Mouse (Mus musculus): ENCODE data around the gene Uspl1.
"Not testable (repeated sequence)": the region's sequence is repeated elsewhere in the genome, so short reads cannot be mapped to it uniquely, and the experiment has no call there.

- not testable (repeated sequence) for TF ChIP-seq CTCF, EP300 (IDR thresholded peaks at IDR 0.05; ENCODE audit: low read depth)
Measured at GRCm38 (mm10) chr5:149138087-149138486, 46.1 kb upstream of the Uspl1 start.

Data from liver, embryonic 14.5 days (tissue).